Mouse (Mus musculus) layer of hippocampus, adult 18-20 months (tissue): ENCODE measurements around the gene Cbfa2t3. TPM values are rescaled to one million over a fixed set of nuclear protein-coding genes. Genes with fewer than 3 reads are reported as not detected.

ENCODE experiments used
- DNase-seq, 2 experiments: peaks; one replicate each; pipeline ENCODE4 v3.0.0; 2022; ENCODE audit warnings: low spot score in 2 of 2
- total RNA-seq, 2 experiments: library from RNA; stranded (reverse); gene quantifications; 2 replicates each; pipeline ENCODE4 v1.2.3; 2021

The Cbfa2t3 gene
- total RNA-seq, 2 experiments from 2014 or later, result 46.3 to 52.5 TPM

GRCm38 (mm10) chr8:122718711-122719499 is 20.0 kb upstream of the Cbfa2t3 start:
- DNase-seq, result no peak

GRCm38 (mm10) chr8:122717869-122718509 is 19.1 kb upstream of the Cbfa2t3 start:
- no peak for DNase-seq

- no peak for DNase-seq
Measured at GRCm38 (mm10) chr8:122716566-122716965, 17.7 kb upstream of the Cbfa2t3 start.

GRCm38 (mm10) chr8:122713157-122713518 is 14.2 kb upstream of the Cbfa2t3 start:
- no peak for DNase-seq

GRCm38 (mm10) chr8:122712411-122713156 is 13.7 kb upstream of the Cbfa2t3 start:
- DNase-seq, result no peak

GRCm38 (mm10) chr8:122711891-122712365 is 13.0 kb upstream of the Cbfa2t3 start:
- no peak for DNase-seq

- DNase-seq, result no peak
Measured at GRCm38 (mm10) chr8:122711480-122711879, 12.6 kb upstream of the Cbfa2t3 start.

GRCm38 (mm10) chr8:122709340-122710111 is 10.6 kb upstream of the Cbfa2t3 start:
- DNase-seq, result peak; percentile 57 to 74

GRCm38 (mm10) chr8:122707184-122707583 is 8.3 kb upstream of the Cbfa2t3 start:
- DNase-seq, result no peak

- DNase-seq, result no peak
Measured at GRCm38 (mm10) chr8:122705901-122706561, 7.1 kb upstream of the Cbfa2t3 start.

- DNase-seq, result no peak
Measured at GRCm38 (mm10) chr8:122704612-122705011, 5.7 kb upstream of the Cbfa2t3 start.

GRCm38 (mm10) chr8:122702957-122703356 is 4.0 kb upstream of the Cbfa2t3 start:
- no peak for DNase-seq

GRCm38 (mm10) chr8:122702301-122702941 is 3.5 kb upstream of the Cbfa2t3 start:
- no peak for DNase-seq

GRCm38 (mm10) chr8:122701441-122702185 is 2.7 kb upstream of the Cbfa2t3 start:
- no peak for DNase-seq

GRCm38 (mm10) chr8:122700628-122701027 is 1.7 kb upstream of the Cbfa2t3 start:
- DNase-seq, result no peak

GRCm38 (mm10) chr8:122698254-122698768 is 598 bp downstream of the Cbfa2t3 start:
- no peak for DNase-seq

- no peak for DNase-seq
Measured at GRCm38 (mm10) chr8:122697586-122697985, 1.3 kb downstream of the Cbfa2t3 start.

GRCm38 (mm10) chr8:122697181-122697581 is 1.7 kb downstream of the Cbfa2t3 start:
- DNase-seq, result peak in 1 of 2 experiments; percentile 57

- DNase-seq, result peak in 1 of 2 experiments; percentile 41
Measured at GRCm38 (mm10) chr8:122695438-122696042, 3.4 kb downstream of the Cbfa2t3 start.
